Mouse (Mus musculus) myocyte (in vitro differentiated cells): Measurements from ENCODE around the gene Perp. TPM values are rescaled to one million over a fixed set of nuclear protein-coding genes. Genes with fewer than 3 reads are reported as not detected.

Source experiments
- H3K27me3 ChIP-seq: one replicate; pipeline ENCODE4 v1.6.1; 2011; ENCODE audit not compliant: control insufficient read depth, insufficient read depth, insufficient read length
- H3K36me3 ChIP-seq: one replicate; pipeline ENCODE4 v1.6.1; 2011; ENCODE audit not compliant: control insufficient read depth, insufficient read depth
- H3K4me2 ChIP-seq: one replicate; pipeline ENCODE4 v1.6.1; 2011; ENCODE audit warnings: low read depth, control low read depth
- H3K4me3 ChIP-seq: one replicate; pipeline ENCODE4 v1.5.1; 2011; ENCODE audit warnings: mild to moderate bottlenecking, control low read depth, moderate library complexity
- H3K79me2 ChIP-seq: one replicate; pipeline ENCODE4 v1.6.1; 2011; ENCODE audit not compliant: control insufficient read depth, insufficient read depth
- H3ac ChIP-seq: one replicate; pipeline ENCODE4 v1.6.1; 2011; ENCODE audit not compliant: control insufficient read depth, insufficient read length
- CEBPB ChIP-seq: IDR thresholded peaks from 2 replicates; pipeline ENCODE4 v1.6.1; 2011; ENCODE audit warnings: mild to moderate bottlenecking, moderate library complexity; ENCODE audit not compliant: poor library complexity, insufficient read depth, severe bottlenecking
- E2F4 ChIP-seq: IDR thresholded peaks from one replicate; pipeline ENCODE4 v1.6.1; 2011; ENCODE audit warnings: mild to moderate bottlenecking, control low read depth, moderate library complexity; ENCODE audit not compliant: insufficient read depth
- MAX ChIP-seq: IDR thresholded peaks from one replicate; pipeline ENCODE4 v1.6.1; 2011; ENCODE audit warnings: low read depth, mild to moderate bottlenecking, control low read depth
- MYOD1 ChIP-seq, 3 experiments: IDR thresholded peaks; one replicate each; pipeline ENCODE4 v1.6.1; 2011; ENCODE audit warnings: control low read depth in 2 of 3, low read depth in 2 of 3, mild to moderate bottlenecking in 2 of 3, moderate library complexity in 1 of 3; ENCODE audit not compliant: insufficient read length in 2 of 3, control insufficient read depth in 1 of 3
- MYOG ChIP-seq, 3 experiments: IDR thresholded peaks; one replicate each; pipeline ENCODE4 v1.6.1; 2011; ENCODE audit warnings: control low read depth in 2 of 3, low read depth in 2 of 3, mild to moderate bottlenecking in 2 of 3; ENCODE audit not compliant: insufficient read length in 2 of 3, control insufficient read depth in 1 of 3, insufficient read depth in 1 of 3
- POLR2A ChIP-seq: IDR thresholded peaks from one replicate; pipeline ENCODE4 v1.6.1; 2011; ENCODE audit warnings: low read depth, mild to moderate bottlenecking, control low read depth, moderate library complexity; ENCODE audit not compliant: insufficient read length
- POLR2AphosphoS2 ChIP-seq: IDR thresholded peaks from one replicate; pipeline ENCODE4 v1.6.1; 2011; ENCODE audit warnings: low read depth, control low read depth; ENCODE audit not compliant: insufficient read length
- REST ChIP-seq: IDR thresholded peaks from one replicate; pipeline ENCODE4 v1.6.1; 2011; ENCODE audit warnings: mild to moderate bottlenecking, control low read depth, moderate library complexity; ENCODE audit not compliant: insufficient read depth, insufficient read length
- SRF ChIP-seq: IDR thresholded peaks from one replicate; pipeline ENCODE4 v1.6.1; 2011; ENCODE audit warnings: low read depth; ENCODE audit not compliant: control insufficient read depth, insufficient read length
- TCF12 ChIP-seq: IDR thresholded peaks from one replicate; pipeline ENCODE4 v1.6.1; 2011; ENCODE audit warnings: mild to moderate bottlenecking, control low read depth; ENCODE audit not compliant: poor library complexity, insufficient read depth, severe bottlenecking
- TCF3 ChIP-seq: IDR thresholded peaks from one replicate; pipeline ENCODE4 v1.6.1; 2011; ENCODE audit warnings: low read depth, control low read depth; ENCODE audit not compliant: insufficient read length
- USF1 ChIP-seq: IDR thresholded peaks from one replicate; pipeline ENCODE4 v1.6.1; 2011; ENCODE audit warnings: low read depth, mild to moderate bottlenecking, control low read depth, moderate library complexity
- polyA plus RNA-seq: library from polyadenylated mRNA; unstranded; fragments of >200 nt; fragmentation: generic; extraction: Trizol; gene quantifications from one replicate; pipeline ENCODE4 v1.2.1, GENCODE M21; 2012; ENCODE audit warnings: missing spikeins

The Perp gene
- polyA plus RNA-seq, 1 experiment: 0.02 TPM

- Histone ChIP-seq H3K79me2 (no peaks in the 10 kb centered on the region), H3ac (no peak overlapping the region), H3K4me3 (no peak overlapping the region), H3K36me3 (no peaks in the 10 kb centered on the region), H3K4me2 (no peak overlapping the region), H3K27me3 (peaks cover 5% of the 10 kb centered on the region)
- TF ChIP-seq REST (no peak), TCF3 (no peak), POLR2AphosphoS2 (no peak), MYOG (IDR thresholded peaks at IDR 0.05; ENCODE audit: control insufficient read depth in 1 of 3, insufficient read depth in 1 of 3, insufficient read length in 2 of 3, low read depth in 2 of 3) (no peak), CEBPB (no peak), POLR2A (no peak), MYOD1 (IDR thresholded peaks at IDR 0.05; ENCODE audit: control insufficient read depth in 1 of 3, insufficient read length in 2 of 3, low read depth in 2 of 3) (no peak), TCF12 (no peak), E2F4 (no peak), USF1 (no peak), MAX (no peak), SRF (no peak)
Observed at GRCm38 (mm10) chr10:18889255-18889654, 44.4 kb downstream of the Perp start.

- H3K36me3 ChIP-seq: no peaks in the 10 kb centered on the region
- H3K27me3 ChIP-seq: no peaks in the 10 kb centered on the region
- no peak overlapping the region for H3K4me3 ChIP-seq
- H3ac ChIP-seq: no peak overlapping the region
- TF ChIP-seq POLR2A (no peak), E2F4 (no peak), USF1 (no peak), MAX (no peak), SRF (no peak)
- no peak overlapping the region for H3K4me2 ChIP-seq
- H3K79me2 ChIP-seq: no peaks in the 10 kb centered on the region
Observed at GRCm38 (mm10) chr10:18891110-18891509, 46.3 kb downstream of the Perp start.

- no peak overlapping the region for H3ac ChIP-seq
Observed at GRCm38 (mm10) chr10:18892102-18892501, 47.3 kb downstream of the Perp start.

GRCm38 (mm10) chr10:18894259-18895166, 49.7 kb downstream of the Perp start:
- no peak overlapping the region for H3K4me2 ChIP-seq
- no peaks in the 10 kb centered on the region for H3K79me2 ChIP-seq
- no peak overlapping the region for H3K4me3 ChIP-seq
- TF ChIP-seq POLR2AphosphoS2 (no peak), USF1 (no peak), POLR2A (no peak)
- H3K36me3 ChIP-seq: no peaks in the 10 kb centered on the region
- H3ac ChIP-seq: no peak overlapping the region
- peaks cover 6% of the 10 kb centered on the region for H3K27me3 ChIP-seq

More at GRCm38 (mm10) chr10:18892102-18892501, 47.3 kb downstream of the Perp start:
- no peaks in the 10 kb centered on the region for H3K27me3 ChIP-seq
- no peak overlapping the region for H3K4me2 ChIP-seq
- no peak overlapping the region for H3K4me3 ChIP-seq
- no peaks in the 10 kb centered on the region for H3K79me2 ChIP-seq
- TF ChIP-seq MYOG (IDR thresholded peaks at IDR 0.05; ENCODE audit: control insufficient read depth in 1 of 3, insufficient read depth in 1 of 3, insufficient read length in 2 of 3, low read depth in 2 of 3): no peak
- no peaks in the 10 kb centered on the region for H3K36me3 ChIP-seq

- Histone ChIP-seq H3K4me3 (no peak overlapping the region), H3K36me3 (no peaks in the 10 kb centered on the region), H3K4me2 (no peak overlapping the region), H3K79me2 (no peaks in the 10 kb centered on the region), H3K27me3 (no peaks in the 10 kb centered on the region), H3ac (no peak overlapping the region)
- no peak for TF ChIP-seq POLR2AphosphoS2
- TF ChIP-seq MAX: no peak
- no peak for TF ChIP-seq TCF12
- no peak for TF ChIP-seq MYOG (IDR thresholded peaks at IDR 0.05; ENCODE audit: control insufficient read depth in 1 of 3, insufficient read depth in 1 of 3, insufficient read length in 2 of 3, low read depth in 2 of 3)
- no peak for TF ChIP-seq USF1
- TF ChIP-seq CEBPB: no peak
- TF ChIP-seq E2F4: no peak
- no peak for TF ChIP-seq TCF3
- no peak for TF ChIP-seq SRF
- TF ChIP-seq POLR2A: no peak
Observed at GRCm38 (mm10) chr10:18904108-18904507, 59.3 kb downstream of the Perp start.

Other genes starting within 250 kb of the Perp start
- not detected for gene Arfgef3, start 101.1 kb upstream of the Perp start, polyA plus RNA-seq
- gene Gm4922, start 58.2 kb upstream of the Perp start, polyA plus RNA-seq: not detected
- 8.0 TPM for gene Tnfaip3, start 170.6 kb downstream of the Perp start, polyA plus RNA-seq